Mouse (Mus musculus) kidney, adult 2 months (tissue): ENCODE data around the gene Foxn3.

Source experiments
- CTCF ChIP-seq: fragments of 200-500 bp; conservative IDR thresholded peaks from 2 replicates; pipeline ENCODE4 v1.5.1; 2011; ENCODE audit warnings: low read depth, mild to moderate bottlenecking, control low read depth, low read length, moderate library complexity, mixed read lengths; ENCODE audit not compliant: insufficient read depth, insufficient read length
- POLR2A ChIP-seq: fragments of 200-500 bp; IDR thresholded peaks from one replicate; pipeline ENCODE4 v1.6.1; 2011; ENCODE audit warnings: low read depth, low read length, control low read depth

DNA sequence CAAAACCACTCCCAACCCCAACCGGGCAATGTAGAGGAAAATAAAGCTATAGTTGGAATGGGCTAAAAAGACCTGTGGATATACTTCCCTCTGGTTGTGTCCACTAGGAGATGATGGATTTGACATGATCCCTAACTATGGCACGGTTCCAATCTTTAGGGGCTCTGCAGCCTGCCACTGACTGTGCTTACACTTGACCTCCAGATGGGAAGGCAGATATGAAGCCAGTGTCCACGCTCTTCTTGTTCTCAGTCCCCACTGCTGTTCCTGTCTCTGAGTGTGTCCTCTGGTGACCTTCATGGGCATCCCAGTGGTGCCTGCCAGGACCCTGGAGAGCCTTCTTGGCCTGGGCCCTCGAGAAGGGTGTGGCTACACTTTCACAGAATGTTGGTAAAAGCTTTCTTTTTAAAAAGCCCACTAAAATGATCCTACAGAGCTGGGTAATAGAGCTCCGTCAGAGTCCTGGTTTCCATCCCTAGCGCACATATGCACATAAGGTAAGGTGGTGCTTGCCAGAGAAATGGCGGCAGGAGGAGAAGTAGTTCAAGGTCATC lies 346.2 kb downstream of the Foxn3 start:
- no peak for TF ChIP-seq POLR2A
- no peak for TF ChIP-seq CTCF
